Comparison of ENCODE assay signal across 27 mouse cellular contexts in genomic region chr5:74202515-74202914, GRCm38 (mm10). TPM values are rescaled to one million over a fixed set of nuclear protein-coding genes. Genes with fewer than 3 reads are reported as not detected.
DNase-seq lines count a peak whose midpoint lies in the region; ATAC-seq and TF ChIP-seq lines count a peak whose summit lies in the region.
"Had no signal": no experiment of that assay in that cellular context is flagged by ENCODE, and none has a peak within 500 bp of the region (broad histone marks: within the 10 kb centered on the region; RNA-seq: fewer than 3 reads in every experiment).

No protein-coding gene starts in this region.

- no peaks in the 10 kb centered on the region for H3K79me2 ChIP-seq in heart, adult 2 months (replicated peaks; ENCODE audit: control insufficient read depth, insufficient read depth, low read length)

- WGBS in heart, embryonic 15.5 days: 81% methylated on average over 4 of the region's 4 CpGs
- 86% methylated on average over 4 of the region's 4 CpGs for WGBS in heart, adult 2 months
- 55% methylated on average over 4 of the region's 4 CpGs for WGBS in lung, postnatal 0 days
- 78% methylated on average over 4 of the region's 4 CpGs for WGBS in limb, embryonic 10.5 days
- WGBS in olfactory bulb, adult 2 months: 68% methylated on average over 4 of the region's 4 CpGs
- 86% methylated on average over 4 of the region's 4 CpGs for WGBS in kidney, embryonic 16.5 days

- DNase-seq in heart, adult 2 months: no peak
- no peak for DNase-seq in lung, postnatal 0 days (ENCODE audit: low spot score)
- DNase-seq in lung, postnatal 4 days: no peak
- no peak for DNase-seq in limb, embryonic 10.5 days (ENCODE audit: low spot score)
- DNase-seq in right cerebral cortex, postnatal 25 days: no peak
- DNase-seq: adrenal gland, postnatal 25 days; cerebellum, adult 8-10 months; heart, postnatal 36 days; kidney, adult 18-20 months; kidney, postnatal 25 days; layer of hippocampus, postnatal 36 days; liver, embryonic 13.5 days; right cerebral cortex, postnatal 4 days; thymus, postnatal 36 days had no signal

- TF ChIP-seq POLR2A in heart, adult 2 months (IDR thresholded peaks at IDR 0.05; ENCODE audit: insufficient read depth, low read depth, low read length): no peak
- no peak for TF ChIP-seq POLR2A in olfactory bulb, adult 2 months (IDR thresholded peaks at IDR 0.05; ENCODE audit: insufficient read depth, low read depth, low read length)

- no peaks in the 10 kb centered on the region for H3K9me3 ChIP-seq in heart, embryonic 15.5 days (replicated peaks)
- H3K9me3 ChIP-seq in lung, postnatal 0 days (ENCODE audit: low read length): no peaks in the 10 kb centered on the region
- no peaks in the 10 kb centered on the region for H3K9me3 ChIP-seq in limb, embryonic 10.5 days (replicated peaks)
- H3K9me3 ChIP-seq in kidney, embryonic 16.5 days (ENCODE audit: low read length): no peaks in the 10 kb centered on the region
- H3K9me3 ChIP-seq: forebrain, embryonic 12.5 days; liver, embryonic 13.5 days; neural tube, embryonic 13.5 days; stomach, embryonic 15.5 days had no signal

- no peak overlapping the region for H3K4me2 ChIP-seq in heart, embryonic 15.5 days
- no peak overlapping the region for H3K4me2 ChIP-seq in lung, postnatal 0 days (replicated peaks; ENCODE audit: low read depth, low read length)
- no peak overlapping the region for H3K4me2 ChIP-seq in kidney, embryonic 16.5 days (replicated peaks; ENCODE audit: low read depth, low read length)
- H3K4me2 ChIP-seq: forebrain, embryonic 12.5 days; hindbrain, embryonic 14.5 days; liver, embryonic 13.5 days; neural tube, embryonic 13.5 days; stomach, embryonic 15.5 days had no signal

- ATAC-seq in heart, embryonic 15.5 days (replicated peaks; ENCODE audit: insufficient number of reproducible peaks, insufficient read depth, low FRiP score, low read depth): no peak
- peak; percentile 52 for ATAC-seq in lung, postnatal 0 days
- no peak for ATAC-seq in kidney, embryonic 16.5 days (ENCODE audit: low FRiP score, low TSS enrichment)
- ATAC-seq: inflammation-experienced regulatory T-cells, adult 6 months; midbrain, embryonic 16.5 days had no signal

- H3K4me3 ChIP-seq in heart, embryonic 15.5 days: no peak overlapping the region
- no peak overlapping the region for H3K4me3 ChIP-seq in heart, adult 2 months
- no peak overlapping the region for H3K4me3 ChIP-seq in lung, postnatal 0 days (ENCODE audit: low read depth, low read length)
- H3K4me3 ChIP-seq in limb, embryonic 10.5 days: no peak overlapping the region
- H3K4me3 ChIP-seq in olfactory bulb, adult 2 months (ENCODE audit: insufficient read depth, low read depth, low read length): no peak overlapping the region
- no peak overlapping the region for H3K4me3 ChIP-seq in kidney, embryonic 16.5 days (ENCODE audit: low read length)
- H3K4me3 ChIP-seq: erythroblast, embryonic 14.5 days; forebrain, embryonic 12.5 days; liver, embryonic 13.5 days; midbrain, embryonic 10.5 days; myocyte; neural tube, embryonic 13.5 days; stomach, embryonic 15.5 days had no signal

- H3K27ac ChIP-seq in heart, embryonic 15.5 days: peak overlapping the region; percentile 64; the same call in 1 of the 2 replicates
- H3K27ac ChIP-seq in heart, adult 2 months: no peak overlapping the region
- H3K27ac ChIP-seq in lung, postnatal 0 days (ENCODE audit: low read length): no peak overlapping the region; the same call in 1 of the 2 replicates
- H3K27ac ChIP-seq in limb, embryonic 10.5 days: peak overlapping the region; percentile 88
- H3K27ac ChIP-seq in olfactory bulb, adult 2 months (ENCODE audit: insufficient read depth, low read depth, low read length): peak overlapping the region; percentile 82
- H3K27ac ChIP-seq in kidney, embryonic 16.5 days (ENCODE audit: low read length): no peak overlapping the region
- H3K27ac ChIP-seq: forebrain, embryonic 12.5 days; hindbrain, embryonic 14.5 days; liver, embryonic 13.5 days; macrophage; stomach, embryonic 15.5 days had no signal

- no peaks in the 10 kb centered on the region for H3K27me3 ChIP-seq in heart, embryonic 15.5 days
- H3K27me3 ChIP-seq in heart, adult 2 months (ENCODE audit: control insufficient read depth, insufficient read depth, low read length): no peaks in the 10 kb centered on the region
- H3K27me3 ChIP-seq in lung, postnatal 0 days (replicated peaks; ENCODE audit: insufficient read depth, low read length): no peaks in the 10 kb centered on the region
- no peaks in the 10 kb centered on the region for H3K27me3 ChIP-seq in limb, embryonic 10.5 days (ENCODE audit: low read depth, poor library complexity, severe bottlenecking)
- H3K27me3 ChIP-seq in kidney, embryonic 16.5 days (ENCODE audit: insufficient read depth, low read length): no peaks in the 10 kb centered on the region
- H3K27me3 ChIP-seq: forebrain, embryonic 12.5 days; liver, embryonic 13.5 days; neural tube, embryonic 13.5 days; stomach, embryonic 15.5 days had no signal

- no peak overlapping the region for H3K9ac ChIP-seq in heart, embryonic 15.5 days
- H3K9ac ChIP-seq in heart, adult 2 months (ENCODE audit: low read depth, low read length): no peak overlapping the region
- H3K9ac ChIP-seq in lung, postnatal 0 days (replicated peaks; ENCODE audit: low read depth): no peak overlapping the region
- H3K9ac ChIP-seq in kidney, embryonic 16.5 days (replicated peaks; ENCODE audit: low read length): no peak overlapping the region
- H3K9ac ChIP-seq: forebrain, embryonic 12.5 days; hindbrain, embryonic 14.5 days; liver, embryonic 13.5 days; neural tube, embryonic 13.5 days; stomach, embryonic 15.5 days had no signal

- peaks cover 19% of the 10 kb centered on the region for H3K36me3 ChIP-seq in heart, embryonic 15.5 days
- H3K36me3 ChIP-seq in heart, adult 2 months (ENCODE audit: control insufficient read depth, insufficient read depth, low read length): peaks cover 5% of the 10 kb centered on the region
- H3K36me3 ChIP-seq in lung, postnatal 0 days (ENCODE audit: insufficient read depth, low read length): no peaks in the 10 kb centered on the region
- H3K36me3 ChIP-seq in limb, embryonic 10.5 days: peaks cover 40% of the 10 kb centered on the region
- peaks cover 25% of the 10 kb centered on the region for H3K36me3 ChIP-seq in kidney, embryonic 16.5 days (ENCODE audit: insufficient read depth, low read length)

- no peak for TF ChIP-seq CTCF in heart, adult 2 months (IDR thresholded peaks at IDR 0.05)
- no peak for TF ChIP-seq CTCF in lung, postnatal 0 days (IDR thresholded peaks at IDR 0.05)
- TF ChIP-seq CTCF in olfactory bulb, adult 2 months (IDR thresholded peaks at IDR 0.05; ENCODE audit: insufficient read depth, low read depth, low read length): no peak

- TF ChIP-seq EP300 in heart, adult 2 months (IDR thresholded peaks at IDR 0.05; ENCODE audit: insufficient read depth, low read depth, low read length): no peak
- no peak for TF ChIP-seq EP300 in lung, postnatal 0 days (IDR thresholded peaks at IDR 0.05)

- intact Hi-C loops in heart, adult 2 months (cut with DNase I): no loop called here

- H3K4me1 ChIP-seq in heart, embryonic 15.5 days (replicated peaks): peaks cover 66% of the 10 kb centered on the region
- peaks cover 10% of the 10 kb centered on the region for H3K4me1 ChIP-seq in heart, adult 2 months (ENCODE audit: control insufficient read depth, insufficient read depth, low read length)
- peaks cover 6% of the 10 kb centered on the region; the same call in 1 of the 2 replicates for H3K4me1 ChIP-seq in lung, postnatal 0 days (ENCODE audit: insufficient read depth, low read depth, low read length)
- H3K4me1 ChIP-seq in limb, embryonic 10.5 days: peaks cover 77% of the 10 kb centered on the region
- H3K4me1 ChIP-seq in olfactory bulb, adult 2 months (ENCODE audit: control insufficient read depth, insufficient read depth, low read length): peaks cover 38% of the 10 kb centered on the region
- H3K4me1 ChIP-seq in kidney, embryonic 16.5 days (ENCODE audit: insufficient read depth, low read length): peaks cover 43% of the 10 kb centered on the region
- H3K4me1 ChIP-seq: liver, embryonic 13.5 days had no signal

RNA-seq across cellular contexts. Expression of gene Rasl11b, which starts 7.4 kb away (rescaled TPM):
- 90.2 and 101 TPM in 2 replicates for polyA plus RNA-seq in heart, embryonic 15.5 days (2015; fragmentation: Nextera tagmentation; extraction: Ambion mirVana)
- 10 to 100 TPM; 27.8 to 28.9 TPM for total RNA-seq in heart, adult 2 months (2021)
- polyA plus RNA-seq in heart, adult 2 months (2012; rRNA removed): 31.3 and 44.4 TPM in 2 replicates
- 80.4 and 86.7 TPM in 2 replicates for polyA plus RNA-seq in lung, postnatal 0 days (2015; fragmentation: Nextera tagmentation; extraction: Ambion mirVana)
- 40.7 and 91.2 TPM in 2 replicates for polyA plus RNA-seq in limb, embryonic 10.5 days (2016; fragmentation: Nextera tagmentation; extraction: Ambion mirVana)
- not detected in 2 replicates for polyA plus RNA-seq in olfactory bulb, adult 2 months (2012; ENCODE audit: insufficient read depth, insufficient read length, low replicate concordance, missing spikeins)
- 75.1 and 78.0 TPM in 2 replicates for polyA plus RNA-seq in kidney, embryonic 16.5 days (2015; fragmentation: Nextera tagmentation; extraction: Ambion mirVana)
- polyA plus RNA-seq: erythroblast, embryonic 14.5 days; macrophage had no signal

Comparison
In these comparisons a context has a peak if more than half of its experiments do, and no peak if none do; other contexts are left out.
1. H3K27ac ChIP-seq: peak in heart, embryonic 15.5 days (single experiment), limb, embryonic 10.5 days (single experiment) and olfactory bulb, adult 2 months (single experiment); none in heart, adult 2 months (single experiment), lung, postnatal 0 days (single experiment) and kidney, embryonic 16.5 days (single experiment).